Mouse (Mus musculus) left cerebral cortex, adult 8-10 months (tissue): ENCODE results near the gene Cdh18. TPM values are rescaled to one million over a fixed set of nuclear protein-coding genes. Genes with fewer than 3 reads are reported as not detected.
"Not testable (repeated sequence)": the region's sequence is repeated elsewhere in the genome, so short reads cannot be mapped to it uniquely, and the experiment has no call there.

Experiments used
- DNase-seq, 2 experiments: peaks; one replicate each; pipeline ENCODE4 v3.0.0; 2022; ENCODE audit warnings: low spot score in 2 of 2
- total RNA-seq, 4 experiments: library from RNA; stranded (reverse); gene quantifications; 2 replicates each; pipeline ENCODE4 v1.2.4; 2022

Cdh18 gene
- 10 to 100 TPM; 33.5 to 40.2 (median 36.0) TPM for total RNA-seq

- no peak for DNase-seq
Measured at GRCm38 (mm10) chr15:22548711-22549271, at the start of gene Cdh18. Gene Cdh18, plus strand, starts transcription at chr15:22549022.

DNA sequence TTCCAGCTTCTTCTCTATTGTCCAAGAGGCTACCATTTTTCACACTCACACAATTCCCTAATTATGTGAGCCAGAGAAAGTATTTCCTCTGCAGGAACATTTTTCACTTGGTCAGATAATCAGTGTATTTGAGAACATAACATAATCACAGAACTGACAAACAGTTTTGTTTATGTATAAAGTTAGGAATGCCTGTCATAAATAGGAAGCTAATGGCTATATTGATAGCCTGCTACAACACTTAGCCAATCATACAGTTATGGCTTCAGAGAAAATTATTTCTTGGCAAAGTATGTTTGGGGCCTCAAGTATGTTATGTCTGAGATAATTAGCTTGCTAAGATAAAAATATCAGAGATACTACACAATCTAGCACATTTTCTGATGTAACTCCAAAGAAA lies 37.6 kb upstream of the Cdh18 start:
- DNase-seq: no peak

GRCm38 (mm10) chr15:22535828-22536227 lies 13.0 kb upstream of the Cdh18 start:
- no peak for DNase-seq

DNA sequence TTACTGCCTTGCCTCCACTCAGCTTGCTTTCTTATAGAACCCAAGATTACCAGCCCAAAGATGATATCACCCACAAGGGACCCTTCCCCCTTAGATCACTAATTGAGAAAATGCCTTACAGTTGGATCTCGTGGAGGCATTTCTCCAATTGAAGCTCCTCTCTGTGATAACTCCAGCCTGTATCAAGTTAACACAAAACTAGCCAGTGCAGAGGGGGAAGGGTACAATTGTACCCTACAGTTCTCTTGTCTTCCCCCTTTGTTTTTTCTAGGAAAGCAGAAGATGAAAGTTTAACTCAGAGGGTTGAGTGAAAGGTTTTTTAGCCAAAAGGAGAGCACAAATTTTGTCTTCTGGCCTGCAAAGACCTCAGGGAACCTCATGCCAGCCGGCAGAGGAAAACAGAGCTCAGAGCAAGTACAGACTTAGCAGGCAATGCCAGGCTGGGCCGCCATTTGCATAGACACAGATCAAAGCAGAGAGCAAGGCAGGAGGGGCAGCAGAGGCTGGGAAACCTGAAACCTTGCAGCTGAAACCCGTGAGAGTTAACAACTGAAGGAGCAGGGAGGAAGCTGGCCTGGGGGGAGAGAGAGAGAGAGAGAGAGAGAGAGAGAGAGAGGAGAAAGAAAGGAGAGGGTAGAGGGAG lies 29.3 kb downstream of the Cdh18 start:
- no peak for DNase-seq

DNA sequence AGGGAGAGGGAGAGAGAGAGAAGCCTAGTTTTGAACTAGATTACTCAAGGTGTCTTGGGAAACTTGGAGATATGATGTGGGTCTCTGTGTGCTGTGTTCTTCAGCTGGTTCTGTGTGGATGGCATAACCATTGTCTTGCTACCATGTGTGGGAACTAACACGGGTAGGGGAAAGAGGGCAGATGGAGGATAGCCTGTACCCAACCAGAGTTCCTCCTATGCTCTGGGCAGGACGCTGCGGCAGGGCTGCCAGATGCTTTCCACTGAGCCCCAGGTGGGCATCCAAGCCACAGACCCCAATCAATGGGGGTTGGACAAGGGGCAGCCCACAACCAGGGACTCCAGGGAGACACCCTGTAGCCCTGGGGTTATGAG lies 29.8 kb downstream of the Cdh18 start:
- no peak for DNase-seq

DNA sequence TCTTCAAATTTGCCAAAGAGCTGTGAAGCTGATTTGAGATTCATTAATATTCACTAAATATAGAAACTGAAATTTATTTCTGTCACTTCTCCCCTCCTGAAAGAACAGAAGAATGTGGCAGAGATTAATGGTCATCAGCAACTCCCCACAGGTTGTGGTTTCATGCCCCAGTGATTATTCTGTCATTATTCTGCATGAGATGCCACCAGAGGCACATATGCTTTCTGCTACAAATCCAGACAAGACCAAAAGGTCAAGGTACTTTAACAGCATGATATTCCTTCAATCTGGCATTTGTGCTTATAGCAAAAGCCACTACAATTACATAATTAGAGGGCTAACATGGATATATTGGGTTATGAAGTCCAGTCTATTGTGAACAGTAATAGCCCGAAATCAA lies 35.8 kb downstream of the Cdh18 start:
- no peak for DNase-seq

DNA sequence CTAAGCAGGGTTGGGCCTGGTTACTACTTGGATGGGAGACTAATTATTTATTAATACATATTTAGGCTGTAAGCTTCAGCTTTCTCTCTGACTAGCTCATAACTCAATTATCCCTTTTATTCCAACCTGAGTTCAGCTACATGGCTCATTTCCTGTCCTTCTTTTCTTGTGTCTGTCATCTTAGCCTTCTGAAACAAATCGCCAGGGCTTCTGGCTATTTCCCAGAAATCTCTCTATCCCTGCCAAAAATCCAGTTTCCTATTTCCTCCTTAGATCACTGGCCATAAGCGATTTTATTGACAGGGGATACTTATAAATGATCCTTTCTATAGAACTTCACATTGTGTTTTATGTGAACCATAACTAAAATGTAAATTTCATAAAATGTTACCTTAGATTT lies 167.6 kb downstream of the Cdh18 start:
- DNase-seq: no peak

GRCm38 (mm10) chr15:22717681-22718080 lies 168.9 kb downstream of the Cdh18 start:
- DNase-seq: no peak

- no peak for DNase-seq
Measured at GRCm38 (mm10) chr15:22726574-22726973, 177.8 kb downstream of the Cdh18 start.

- DNase-seq: no peak
Measured at GRCm38 (mm10) chr15:22733039-22733438, 184.2 kb downstream of the Cdh18 start.

DNA sequence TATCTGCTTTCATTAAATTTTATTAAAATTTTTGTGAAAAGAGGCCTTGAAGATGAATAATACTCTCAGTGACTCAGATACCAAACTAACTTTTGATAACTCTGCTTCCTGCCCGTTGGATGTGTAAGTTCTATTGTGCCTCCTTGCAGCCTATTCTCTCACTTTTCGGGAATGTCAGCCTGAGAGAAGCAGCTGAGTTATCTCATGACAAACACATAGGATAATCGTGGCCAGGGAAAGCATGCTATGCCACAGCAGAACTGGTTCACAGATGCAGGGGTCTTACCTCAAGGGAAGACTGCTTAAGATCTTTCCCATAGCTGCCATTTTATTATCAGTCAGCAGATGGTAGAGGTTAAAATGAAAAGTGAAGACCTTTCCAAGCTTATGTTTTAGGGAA lies 187.3 kb downstream of the Cdh18 start:
- DNase-seq: no peak

DNA sequence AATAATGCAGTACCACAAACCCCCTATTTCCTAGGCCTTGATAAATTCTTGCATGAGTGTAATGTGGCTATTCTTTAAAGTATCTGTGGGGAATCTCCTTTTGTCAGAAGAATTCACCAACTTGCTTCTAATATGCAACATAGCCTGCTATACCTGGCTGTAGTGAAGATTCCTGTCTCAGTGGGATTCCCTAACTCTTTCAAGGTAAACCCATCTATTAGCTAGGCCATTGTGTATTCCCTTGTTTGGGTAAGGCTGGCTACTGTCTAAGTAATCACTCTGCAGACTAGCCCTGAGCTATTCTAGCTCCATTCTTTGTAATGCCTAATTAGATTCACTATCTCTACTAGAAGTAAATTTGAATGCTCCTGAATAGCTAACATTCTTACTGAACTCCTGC lies 212.4 kb downstream of the Cdh18 start:
- DNase-seq: not testable (repeated sequence)

DNA sequence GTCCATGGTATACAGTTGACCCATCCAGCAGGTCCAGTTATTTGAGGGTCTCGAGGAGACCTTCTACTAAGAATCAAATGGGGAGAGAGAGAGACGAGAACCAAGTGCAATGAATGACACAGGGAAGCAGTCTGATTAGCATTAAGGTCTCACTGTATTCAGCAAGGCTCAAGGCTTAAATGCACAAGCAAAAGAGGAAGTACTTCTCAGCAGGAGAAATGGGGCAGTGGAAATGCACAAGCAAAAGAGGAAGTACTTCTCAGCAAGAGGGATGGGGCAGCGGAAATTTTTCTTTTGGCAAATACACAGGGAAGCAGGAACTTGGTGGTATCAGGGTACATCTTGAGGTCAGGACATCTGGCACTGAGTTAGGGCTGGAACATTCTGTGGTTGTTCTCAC lies 217.8 kb downstream of the Cdh18 start:
- not testable (repeated sequence) for DNase-seq

GRCm38 (mm10) chr15:22776346-22776745 lies 227.5 kb downstream of the Cdh18 start:
- DNase-seq: no peak

GRCm38 (mm10) chr15:22789696-22790095 lies 240.9 kb downstream of the Cdh18 start:
- DNase-seq: no peak

- no peak for DNase-seq
Measured at GRCm38 (mm10) chr15:22791791-22792190, 243.0 kb downstream of the Cdh18 start.

DNA sequence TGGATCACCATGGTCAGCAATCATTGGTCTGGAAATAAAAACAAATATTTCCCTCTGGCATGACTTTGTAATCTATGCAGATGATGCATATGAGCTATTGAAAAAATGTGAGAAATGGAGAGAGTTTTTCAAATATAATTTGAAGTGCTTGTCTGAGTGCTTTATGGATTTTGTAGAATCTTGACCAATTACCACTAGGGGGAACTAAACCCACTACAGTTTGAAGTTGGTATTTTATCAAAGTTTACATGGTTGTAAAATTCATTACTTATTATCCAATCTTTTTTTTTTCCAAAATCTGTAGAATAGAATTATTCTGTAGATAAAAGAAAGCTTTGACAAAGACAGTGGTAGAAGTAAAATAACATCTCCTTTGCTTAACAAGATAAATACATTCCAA lies 284.3 kb downstream of the Cdh18 start:
- DNase-seq: no peak

- no peak for DNase-seq
Measured at GRCm38 (mm10) chr15:22837173-22837572, 288.4 kb downstream of the Cdh18 start.

DNA sequence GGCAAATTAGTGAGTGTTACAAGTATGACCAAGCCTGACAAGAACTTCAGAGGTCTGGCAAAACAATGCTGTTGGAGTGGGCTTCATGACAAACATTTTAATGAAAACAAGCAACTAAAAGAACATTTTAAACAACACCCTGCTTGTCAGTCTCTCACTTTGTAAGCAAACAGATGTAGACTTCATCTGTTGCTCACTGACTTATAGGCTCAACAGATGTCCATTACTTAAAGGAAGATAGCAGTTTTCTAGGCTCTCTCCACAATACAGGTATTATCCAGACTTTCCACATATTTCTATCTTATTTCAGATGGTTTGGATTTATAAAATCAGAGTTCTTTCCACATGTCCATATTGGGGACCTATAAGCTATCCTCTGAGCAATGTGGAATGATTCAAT lies 308.9 kb downstream of the Cdh18 start:
- no peak for DNase-seq

DNA sequence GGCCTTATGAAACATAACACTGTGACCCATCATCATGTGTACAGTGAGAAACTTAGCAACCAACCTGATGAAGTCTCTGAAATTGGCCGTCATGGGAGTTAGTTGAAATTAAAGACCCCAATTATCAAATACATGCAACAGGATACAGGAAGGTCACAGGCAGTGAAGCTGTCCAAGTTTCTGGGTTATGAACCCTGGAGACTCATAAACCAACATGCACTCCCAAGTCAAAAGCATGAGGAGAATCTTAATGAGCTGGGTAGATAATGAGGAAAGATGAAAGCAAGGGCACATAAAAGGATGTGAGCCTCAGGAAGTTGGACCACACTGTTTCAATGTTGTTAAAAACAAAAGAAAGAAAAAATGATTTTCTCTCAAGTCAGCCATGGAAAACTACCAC lies 321.9 kb downstream of the Cdh18 start:
- DNase-seq: no peak

- no peak for DNase-seq
Measured at GRCm38 (mm10) chr15:22897724-22898123, 348.9 kb downstream of the Cdh18 start.

DNA sequence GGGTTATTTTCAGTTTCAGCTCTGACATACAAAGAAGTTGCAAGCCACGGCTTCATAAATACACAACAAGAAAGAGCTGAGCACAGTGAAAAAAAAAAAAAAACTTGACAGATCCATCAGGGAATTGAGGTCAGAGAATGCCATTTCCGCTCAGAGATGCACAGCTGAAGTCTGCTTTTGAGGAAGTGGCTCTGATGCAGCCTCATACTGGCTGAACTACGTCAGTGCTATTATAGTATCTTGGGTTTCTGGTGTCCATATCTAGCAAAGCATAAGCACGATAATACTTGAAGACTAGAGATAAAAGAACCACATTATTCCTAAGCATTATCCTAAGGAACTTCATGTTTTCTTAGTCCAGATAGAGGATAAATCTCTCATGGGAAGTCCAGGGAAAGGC lies 349.4 kb downstream of the Cdh18 start:
- no peak for DNase-seq

GRCm38 (mm10) chr15:22914444-22914843 lies 365.6 kb downstream of the Cdh18 start:
- peak in 1 of 2 experiments; percentile 73 for DNase-seq

DNA sequence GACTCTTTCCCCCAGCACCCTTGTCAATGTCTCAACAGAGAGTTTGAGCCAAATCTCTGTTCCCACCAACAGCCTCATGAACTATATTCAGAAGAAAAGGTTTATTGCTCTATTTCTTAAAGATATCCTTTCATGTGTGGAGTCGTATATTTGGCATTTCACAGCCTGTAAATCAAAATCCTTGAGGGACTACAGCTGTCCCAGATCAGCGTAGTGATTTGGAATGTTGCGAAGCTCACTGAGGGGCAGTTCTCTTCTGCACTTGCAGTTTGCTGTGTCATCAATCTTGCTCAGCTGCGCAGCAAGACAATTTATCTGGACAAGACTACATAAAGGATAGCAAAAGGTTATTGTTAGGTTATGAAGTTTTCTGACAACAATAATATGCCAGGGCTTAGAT lies 385.5 kb downstream of the Cdh18 start:
- DNase-seq: no peak
